Mouse (Mus musculus) adrenal gland, adult 10 weeks (tissue): ENCODE measurements around the gene Trim33. TPM values are rescaled to one million over a fixed set of nuclear protein-coding genes. Genes with fewer than 3 reads are reported as not detected.

Experiments used
- polyA plus RNA-seq: library from polyadenylated mRNA; stranded (reverse); fragments of 350-450 nt; fragmentation: Illumina TruSeq; extraction: RNeasy Lipid Tissue Mini Kit (QIAGEN cat#74804); gene quantifications from one replicate; pipeline ENCODE4 v1.2.3, GENCODE M21; 2014; ENCODE audit warnings: low read depth, low replicate concordance

Gene Trim33
- polyA plus RNA-seq, result 127 TPM

DNA sequence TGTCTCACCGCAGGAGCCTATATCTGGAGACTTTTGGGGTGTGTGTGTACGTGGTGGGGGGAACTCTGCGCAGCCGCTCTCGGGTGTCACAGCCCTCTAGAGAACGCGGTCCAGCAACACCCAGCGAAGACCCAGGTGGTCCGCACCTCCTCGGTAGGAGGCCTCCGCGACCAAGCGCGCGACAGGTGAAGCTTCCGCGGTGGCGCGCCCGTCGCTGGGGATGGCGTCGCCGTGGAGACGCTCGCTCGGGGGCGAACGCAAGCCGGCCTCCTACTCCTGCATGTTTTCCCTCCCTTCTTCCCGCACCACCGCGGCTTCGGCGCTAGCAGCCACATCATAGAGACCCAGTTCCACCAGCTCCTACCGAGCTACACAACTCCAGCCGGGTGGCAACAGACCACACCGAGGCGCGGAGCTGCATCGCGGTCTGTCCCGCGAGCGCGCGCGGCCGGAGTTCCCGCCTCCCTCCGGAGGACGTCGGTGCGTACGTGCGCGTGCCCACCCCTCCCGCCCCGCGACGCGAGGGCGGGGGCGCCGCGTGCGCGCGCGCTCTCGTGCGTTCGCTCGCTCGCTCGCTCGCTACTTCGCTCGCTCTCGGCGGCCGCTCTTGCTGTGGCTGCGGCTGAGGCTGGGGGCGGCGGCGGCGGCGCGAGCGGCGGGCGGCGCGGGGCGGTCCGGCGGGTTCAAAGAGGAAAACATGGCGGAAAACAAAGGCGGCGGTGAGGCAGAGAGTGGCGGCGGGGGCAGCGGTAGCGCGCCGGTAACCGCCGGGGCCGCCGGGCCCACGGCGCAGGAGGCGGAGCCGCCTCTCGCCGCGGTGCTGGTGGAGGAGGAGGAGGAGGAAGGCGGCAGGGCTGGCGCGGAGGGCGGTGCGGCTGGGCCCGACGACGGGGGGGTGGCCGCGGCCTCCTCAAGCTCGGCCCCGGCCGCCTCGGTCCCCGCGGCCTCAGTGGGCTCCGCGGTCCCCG lies at the start of gene Trim33:
TSS of gene Trim33 (plus strand) at position 112 of the 968 bp plus-strand sequence.

Other genes starting within 250 kb of the Trim33 start
- gene Nras, start 221.0 kb upstream of the Trim33 start, polyA plus RNA-seq, result 49.0 TPM
- gene Ampd1, start 205.3 kb upstream of the Trim33 start, polyA plus RNA-seq, result 3.3 TPM
- gene Dennd2c, start 176.7 kb upstream of the Trim33 start, polyA plus RNA-seq, result 2.4 TPM
- 113 TPM for gene Bcas2, start 107.6 kb upstream of the Trim33 start, polyA plus RNA-seq